Mouse (Mus musculus) fibroblast of lung, adult 2 months (primary cell): ENCODE data around the gene Slc4a4.

Source experiments
- DNase-seq: peaks from one replicate; pipeline ENCODE4 v3.0.0-alpha.2; 2011; ENCODE audit warnings: low read depth

Gene Slc4a4

DNA sequence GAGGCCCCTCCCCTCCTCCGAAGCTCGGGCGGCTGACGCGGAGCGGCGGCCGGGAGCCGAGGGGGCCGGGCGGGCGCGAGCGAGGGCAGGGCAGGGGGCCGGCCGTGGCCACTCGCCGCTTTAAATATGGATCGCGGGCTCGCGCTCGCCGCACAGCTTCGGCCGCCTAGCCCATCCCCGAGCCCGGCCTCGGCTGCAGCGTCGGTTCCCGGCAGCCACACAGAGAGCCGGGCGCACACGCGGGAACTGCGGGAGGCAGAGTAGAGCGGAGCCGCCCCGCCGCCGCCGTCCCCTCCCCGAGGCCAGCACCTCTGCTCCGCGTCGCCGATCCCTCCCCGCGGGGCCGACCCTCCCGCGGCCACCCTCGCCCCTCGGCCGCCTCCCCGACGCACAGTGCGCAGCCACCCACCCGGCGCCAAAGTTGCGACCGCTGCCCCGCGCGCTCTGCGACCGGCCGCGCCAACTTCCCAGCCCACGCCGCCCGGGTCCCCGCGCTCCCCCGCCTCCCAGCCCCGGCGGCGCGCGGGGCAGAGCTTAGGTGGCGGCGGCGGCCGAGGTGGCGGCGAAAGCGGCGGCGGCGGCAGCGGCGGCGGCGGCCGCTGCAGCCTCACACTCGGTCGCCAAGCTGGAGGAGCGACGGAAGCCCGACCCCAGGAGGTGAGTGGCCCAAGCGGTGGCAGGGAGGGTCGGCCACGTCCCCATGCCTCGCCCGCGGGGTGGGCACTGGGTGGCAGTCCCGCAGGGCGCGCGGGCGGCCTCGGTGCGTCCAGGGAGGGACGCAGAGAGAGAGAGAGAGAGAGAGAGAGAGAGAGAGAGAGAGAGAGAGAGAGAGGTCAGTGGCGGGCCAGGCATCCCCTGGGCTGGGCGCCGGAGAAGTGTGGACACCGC is at the start of gene Slc4a4:
Slc4a4 (plus strand) TSS at position 151 of the 888 bp plus-strand sequence.
- no peak for DNase-seq

DNA sequence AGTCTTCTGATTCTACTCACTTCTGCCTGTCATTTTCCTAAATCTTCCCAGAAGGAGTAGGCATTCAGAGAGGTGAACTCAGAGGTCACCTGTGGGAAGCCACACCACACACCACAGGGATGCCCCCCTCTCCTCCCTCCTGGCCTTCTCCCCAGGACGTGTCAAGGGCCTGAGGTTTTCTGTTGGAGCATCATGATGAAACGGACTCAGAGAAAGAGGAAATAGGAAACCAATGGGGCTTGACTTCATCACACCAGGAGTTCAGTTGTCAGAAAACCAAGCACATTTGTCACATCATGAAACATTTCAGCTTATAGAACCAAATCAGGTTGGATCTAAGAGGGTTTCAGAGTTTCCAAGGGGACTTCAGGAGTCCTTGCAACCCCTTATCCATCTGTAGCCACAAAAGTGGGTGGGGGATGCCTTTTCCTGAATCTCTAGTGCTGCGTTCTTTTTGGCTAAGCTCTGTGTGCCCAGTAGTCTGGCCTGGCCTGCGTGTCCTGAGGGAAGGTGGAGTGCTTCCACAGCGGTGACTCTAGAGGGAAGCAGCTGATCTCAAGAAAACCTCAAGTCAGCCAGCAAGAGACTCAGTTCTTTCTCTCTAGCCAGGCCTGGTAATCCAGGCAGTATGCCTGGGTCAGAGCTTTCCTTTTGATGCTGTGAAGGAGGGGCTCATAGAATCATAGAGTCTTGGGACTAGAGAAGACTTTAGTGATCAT is 46.4 kb upstream of the Slc4a4 start:
- no peak for DNase-seq

DNA sequence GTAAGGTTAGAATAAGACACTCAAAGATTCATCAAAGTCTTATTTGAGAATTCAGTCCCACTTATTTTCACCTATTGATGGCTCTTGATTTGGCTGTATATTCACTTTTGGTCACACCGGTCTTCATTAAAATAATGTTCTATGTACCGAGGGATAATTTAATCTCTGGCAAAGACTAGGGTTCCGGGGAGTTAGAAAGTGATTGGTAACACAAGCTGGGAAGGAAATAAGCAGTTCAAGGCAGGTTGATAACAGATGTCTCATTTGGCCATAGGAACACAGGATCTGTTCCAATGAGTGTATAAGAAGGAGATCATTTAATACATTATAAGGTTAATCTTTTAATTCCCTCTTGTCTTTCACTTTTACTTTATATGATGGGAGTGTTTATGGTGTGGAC is 29.3 kb upstream of the Slc4a4 start:
- DNase-seq = no peak

- DNase-seq = no peak
Measured at GRCm38 (mm10) chr5:88857801-88858200, 28.8 kb upstream of the Slc4a4 start.

DNA sequence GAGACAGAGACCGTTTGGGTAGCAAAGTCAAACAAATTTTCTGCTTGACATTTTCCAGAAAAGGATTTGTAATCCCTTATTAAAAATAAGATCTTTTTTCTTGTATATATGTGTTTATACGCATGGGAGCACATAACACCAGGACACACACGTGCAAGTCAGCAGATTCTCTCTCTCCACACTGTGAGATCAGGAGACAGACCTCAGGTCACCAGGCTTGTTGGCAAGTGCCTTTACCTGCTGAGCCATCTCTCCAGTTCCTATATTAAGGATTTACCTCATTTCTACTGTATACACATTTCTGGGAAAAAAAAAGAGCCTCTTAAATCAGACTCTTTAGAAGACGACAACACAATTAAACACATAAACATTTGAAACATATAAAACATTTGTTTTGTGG is 28.4 kb upstream of the Slc4a4 start:
- no peak for DNase-seq

- no peak for DNase-seq
Measured at GRCm38 (mm10) chr5:88862163-88862562, 24.5 kb upstream of the Slc4a4 start.

GRCm38 (mm10) chr5:88862794-88863193 is 23.8 kb upstream of the Slc4a4 start:
- DNase-seq = no peak

- no peak for DNase-seq
Measured at GRCm38 (mm10) chr5:88884101-88884500, 2.5 kb upstream of the Slc4a4 start.

- DNase-seq = peak; percentile 25
Measured at GRCm38 (mm10) chr5:88885503-88885902, 1.1 kb upstream of the Slc4a4 start.

GRCm38 (mm10) chr5:88885944-88886343 is 674 bp upstream of the Slc4a4 start:
- DNase-seq = no peak

GRCm38 (mm10) chr5:88886349-88886667 is 310 bp upstream of the Slc4a4 start:
- DNase-seq = no peak

DNA sequence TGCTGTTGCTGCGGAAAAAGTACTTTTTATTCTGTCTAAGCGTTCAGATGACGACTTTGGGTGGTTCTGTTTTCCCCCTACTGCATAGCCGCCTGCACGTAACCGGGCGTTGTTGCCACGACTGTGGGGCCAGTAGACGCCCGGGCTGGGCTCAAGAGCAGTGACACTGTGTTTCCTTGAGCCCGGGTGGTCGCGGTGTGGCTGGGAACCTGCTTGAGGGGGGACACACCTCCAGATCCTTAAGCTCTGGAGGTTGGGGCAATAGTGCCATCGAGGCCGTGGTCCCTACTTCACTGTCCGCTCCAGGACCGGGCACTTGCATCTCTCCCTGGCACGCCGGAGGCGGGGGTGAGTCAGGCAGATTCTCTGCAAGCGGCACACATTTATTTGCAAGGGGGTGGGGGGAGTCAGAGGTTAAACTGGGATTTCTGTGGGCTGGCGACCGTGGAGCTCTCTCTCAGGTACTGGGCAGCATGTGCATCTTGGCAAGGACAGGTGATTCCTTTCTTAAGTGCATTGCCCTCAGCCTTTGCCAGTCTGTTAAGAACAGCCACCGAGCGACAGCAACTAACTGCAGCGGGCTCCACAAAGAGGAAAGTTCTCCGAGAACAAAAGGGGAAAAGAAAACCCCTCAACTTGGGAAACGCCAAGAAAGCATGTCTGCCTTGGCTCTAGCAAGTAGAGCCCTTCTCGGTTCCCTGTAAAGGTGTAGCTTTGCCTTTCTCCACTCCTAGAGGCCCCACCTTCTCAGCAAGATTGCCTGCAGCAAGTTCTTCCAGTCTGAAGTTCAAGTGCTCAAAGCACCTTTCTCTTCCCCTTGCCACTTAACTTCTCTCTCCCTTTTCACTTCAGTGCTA is 1.2 kb downstream of the Slc4a4 start:
- no peak for DNase-seq

DNA sequence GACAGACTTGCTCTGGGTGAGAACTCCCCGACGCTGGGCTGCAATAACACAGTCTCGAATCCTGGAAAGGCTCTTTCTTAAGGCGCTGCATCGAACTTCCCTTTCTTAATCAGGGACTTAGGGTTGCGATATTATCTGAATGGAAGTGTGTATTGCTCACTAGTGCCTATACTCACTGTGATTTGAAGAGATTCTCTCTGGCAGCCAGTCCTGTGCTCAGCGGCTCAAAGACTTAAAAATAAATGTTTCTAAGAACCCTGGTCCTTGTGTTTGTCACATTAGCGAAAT is 1.7 kb downstream of the Slc4a4 start:
- no peak for DNase-seq

DNA sequence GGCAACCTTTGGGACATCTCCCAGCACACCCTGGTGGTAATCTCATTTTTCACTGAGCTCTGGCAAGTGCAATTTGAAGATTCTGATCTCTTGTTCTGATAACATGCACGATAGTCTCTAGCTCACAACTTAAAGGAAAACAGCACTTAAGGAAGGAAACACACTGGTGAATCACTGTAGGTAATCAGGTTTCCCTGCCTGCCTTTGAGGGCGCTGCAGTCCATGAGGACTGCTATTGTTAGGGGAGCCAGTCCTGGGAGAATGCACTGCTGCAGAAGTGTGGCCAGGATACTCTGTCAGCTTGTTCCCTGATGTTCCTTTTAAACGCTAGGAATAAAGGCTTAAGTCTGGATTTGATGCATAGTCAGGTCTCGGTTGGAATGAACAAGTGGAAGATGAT is 2.7 kb downstream of the Slc4a4 start:
- DNase-seq = no peak

DNA sequence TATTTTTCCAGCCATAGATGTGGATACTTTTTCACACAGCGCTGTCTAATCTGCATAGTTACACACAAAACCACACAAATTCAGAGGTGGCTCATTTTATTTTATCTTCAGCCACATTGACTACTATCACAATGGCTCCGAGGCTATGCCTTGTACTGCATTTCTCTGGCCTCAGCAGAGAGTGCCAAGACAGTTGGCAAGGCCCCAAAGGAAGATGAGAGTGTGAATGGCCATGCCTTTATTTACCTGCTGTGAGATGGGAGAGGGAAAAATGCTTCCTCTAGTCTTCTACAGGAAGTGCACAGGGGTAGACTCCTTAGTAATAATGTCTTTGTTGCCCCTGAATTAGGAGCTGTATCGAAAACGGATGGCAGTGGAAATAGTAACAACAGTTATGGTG is 3.5 kb downstream of the Slc4a4 start:
- no peak for DNase-seq

- DNase-seq = no peak
Measured at GRCm38 (mm10) chr5:88896574-88896973, 10.0 kb downstream of the Slc4a4 start.

- DNase-seq = no peak
Measured at GRCm38 (mm10) chr5:88903111-88903510, 16.5 kb downstream of the Slc4a4 start.

DNA sequence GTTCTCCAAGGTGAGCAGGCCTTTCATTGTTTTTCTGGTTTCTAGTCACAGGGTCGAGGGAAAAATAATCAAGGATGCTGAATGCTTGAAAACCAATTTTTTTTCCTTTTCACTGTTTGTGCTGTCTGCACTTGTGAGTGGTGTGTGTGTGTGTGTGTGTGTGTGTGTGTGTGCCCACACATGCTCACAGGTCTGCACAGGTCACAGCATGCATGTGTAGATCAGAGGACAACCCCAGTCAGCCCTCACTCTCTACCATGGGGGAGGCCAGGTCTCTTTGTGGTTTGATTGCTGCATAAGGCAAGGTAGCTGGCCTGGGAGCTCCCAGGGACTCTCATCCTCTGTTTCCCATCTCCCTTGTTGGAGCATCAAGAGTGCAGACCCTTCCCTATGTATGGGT is 16.9 kb downstream of the Slc4a4 start:
- DNase-seq = no peak

- DNase-seq = no peak
Measured at GRCm38 (mm10) chr5:88904841-88905240, 18.2 kb downstream of the Slc4a4 start.

DNA sequence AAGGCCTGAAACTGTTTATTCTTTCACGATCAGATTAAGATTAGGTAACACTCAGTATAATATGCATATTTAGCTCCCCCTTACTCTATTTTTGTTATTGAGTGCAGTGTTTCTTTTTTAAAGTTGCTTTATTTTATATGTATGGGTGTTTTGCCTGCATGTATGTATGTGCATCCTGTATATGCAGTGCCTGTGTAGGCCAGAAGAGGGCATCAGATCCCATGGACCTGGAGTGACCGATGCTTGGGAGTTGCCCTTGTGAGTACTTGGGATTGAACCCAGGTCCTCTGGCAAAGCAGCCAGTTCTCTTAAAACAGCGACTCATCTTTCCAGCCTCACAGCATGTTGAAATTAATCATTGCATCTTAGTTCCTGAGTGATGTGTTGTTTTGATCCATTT is 21.0 kb downstream of the Slc4a4 start:
- no peak for DNase-seq

GRCm38 (mm10) chr5:88912629-88913028 is 26.0 kb downstream of the Slc4a4 start:
- DNase-seq = peak; percentile 47

- DNase-seq = no peak
Measured at GRCm38 (mm10) chr5:88915082-88915481, 28.5 kb downstream of the Slc4a4 start.

DNA sequence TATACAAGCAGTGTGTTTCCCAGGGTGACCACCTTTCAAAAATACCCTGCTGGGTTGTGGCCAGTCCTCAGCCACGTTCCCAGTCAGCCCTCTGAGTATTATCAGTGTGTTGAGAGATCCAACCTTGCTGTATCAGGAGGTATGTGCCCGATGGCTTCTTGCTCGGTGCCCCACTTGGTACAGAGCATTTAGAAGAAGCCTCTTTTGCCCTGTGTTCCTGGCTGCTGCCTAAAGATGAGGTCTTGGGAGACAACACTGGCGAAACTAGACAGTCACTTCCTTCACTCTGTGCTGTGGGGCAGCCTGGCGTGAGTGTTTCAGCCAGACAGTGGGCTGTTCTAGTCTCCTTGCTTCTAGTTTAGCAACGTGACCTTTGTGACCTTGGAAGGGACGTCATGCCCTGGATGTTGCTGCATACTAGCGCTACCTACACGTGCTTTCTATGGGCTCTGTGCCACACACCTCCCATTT is 29.9 kb downstream of the Slc4a4 start:
- no peak for DNase-seq
